Mouse (Mus musculus) erythroblast, embryonic 14.5 days (primary cell): ENCODE measurements around the gene AL732309.1.

Experiments
- GATA1 ChIP-seq: IDR thresholded peaks from 2 replicates; pipeline ENCODE4 v1.6.1; 2012; ENCODE audit warnings: low read length, inconsistent platforms, mixed read lengths
- TAL1 ChIP-seq: IDR thresholded peaks from 3 replicates; pipeline ENCODE4 v1.6.1; 2012; ENCODE audit warnings: low read length, inconsistent platforms, mixed read lengths

DNA sequence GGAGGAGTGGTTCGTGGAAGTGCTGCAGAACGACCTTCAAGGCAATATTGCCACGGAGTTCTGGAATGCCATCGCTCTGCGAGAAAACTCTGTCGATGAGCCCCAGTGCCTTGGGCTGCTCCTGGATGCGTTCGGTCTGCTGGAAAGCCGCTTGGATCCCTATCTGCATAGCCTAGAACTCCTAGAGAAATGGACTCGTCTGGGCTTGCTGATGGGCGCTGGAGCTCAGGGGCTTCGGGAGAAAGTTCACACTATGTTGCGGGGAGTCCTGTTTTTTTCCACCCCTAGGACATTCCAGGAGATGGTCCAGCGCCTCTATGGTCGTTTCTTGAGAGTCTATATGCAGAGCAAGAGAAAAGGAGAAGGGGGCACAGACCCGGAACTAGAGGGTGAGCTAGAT lies 26.3 kb upstream of the AL732309.1 start:
- TF ChIP-seq GATA1 (no peak), TAL1 (no peak)
